Mouse (Mus musculus) brain, embryonic 14.5 days (tissue): ENCODE measurements at regions not wholly inside any gene's neighbourhood (a gene's known extent, or its start where the extent isn't known, plus 50 kb on each side); places are given as distances from the start of the nearest gene placed in this dataset.

Experiments
- CTCF ChIP-seq: fragments of 200-500 bp; IDR thresholded peaks from 2 replicates; pipeline ENCODE4 v1.5.1; 2012; ENCODE audit warnings: inconsistent platforms, mild to moderate bottlenecking, moderate library complexity, borderline replicate concordance; ENCODE audit not compliant: insufficient read depth, insufficient read length; ENCODE audit errors: extremely low read depth
- POLR2A ChIP-seq: fragments of 200-500 bp; IDR thresholded peaks from 2 replicates; pipeline ENCODE4 v1.6.1; 2012; ENCODE audit warnings: mild to moderate bottlenecking, inconsistent platforms, borderline replicate concordance; ENCODE audit not compliant: poor library complexity, insufficient read depth, insufficient read length, severe bottlenecking; ENCODE audit errors: extremely low read depth

- TF ChIP-seq CTCF (no peak), POLR2A (no peak)
Measured at GRCm38 (mm10) chr14:106593352-106593751, 487.4 kb downstream of the Trim52 start.
